Comparison of ENCODE assay signal across 21 mouse cellular contexts in genomic region chr15:98994957-98995520, GRCm38 (mm10). TPM values are rescaled to one million over a fixed set of nuclear protein-coding genes. Genes with fewer than 3 reads are reported as not detected.
"Had no signal": no experiment of that assay in that cellular context is flagged by ENCODE, and none has a peak within 500 bp of the region (broad histone marks: within the 10 kb centered on the region; RNA-seq: fewer than 3 reads in every experiment).

No protein-coding gene starts in this region.

- H3K27me3 ChIP-seq: limb, embryonic 15.5 days; midbrain, embryonic 15.5 days had no signal

- H3K9me3 ChIP-seq: limb, embryonic 15.5 days; liver, embryonic 12.5 days; midbrain, embryonic 10.5 days; midbrain, embryonic 15.5 days had no signal

- DNase-seq: kidney, adult 9 months; kidney, postnatal 36 days; layer of hippocampus, adult 9-11 months; layer of hippocampus, postnatal 36 days; lung, embryonic 14.5 days; lung, postnatal 10 days; lung, postnatal 4 days; thymus, postnatal 4 days had no signal

- ATAC-seq: liver, embryonic 12.5 days; midbrain, embryonic 15.5 days had no signal

- H3K4me3 ChIP-seq: limb, embryonic 15.5 days; liver, embryonic 12.5 days; midbrain, embryonic 10.5 days; midbrain, embryonic 15.5 days had no signal

- H3K4me2 ChIP-seq: limb, embryonic 15.5 days; lung, embryonic 14.5 days had no signal

- H3K36me3 ChIP-seq: limb, embryonic 15.5 days; liver, embryonic 12.5 days; midbrain, embryonic 10.5 days; midbrain, embryonic 15.5 days had no signal

- H3K9ac ChIP-seq: limb, embryonic 15.5 days; liver, embryonic 12.5 days; lung, embryonic 14.5 days; midbrain, embryonic 15.5 days had no signal

- H3K27ac ChIP-seq: kidney, postnatal 0 days; limb, embryonic 15.5 days; liver, embryonic 12.5 days; midbrain, embryonic 10.5 days; stomach, postnatal 0 days had no signal

RNA-seq across cellular contexts. Expression of gene Gm49450, which starts 41.7 kb away (rescaled TPM):
- total RNA-seq: layer of hippocampus, adult 18-20 months; layer of hippocampus, postnatal 36 days; left cerebral cortex, adult 8-10 months; left cerebral cortex, postnatal 25 days had no signal
- polyA plus RNA-seq: kidney, postnatal 0 days; limb, embryonic 11.5 days; limb, embryonic 15.5 days; liver, embryonic 12.5 days; liver, embryonic 16.5 days; lung, embryonic 14.5 days; midbrain, embryonic 10.5 days; midbrain, embryonic 15.5 days; neural tube, embryonic 14.5 days; stomach, postnatal 0 days had no signal

RNA-seq across cellular contexts. Expression of gene Prph, which starts 59.9 kb away (rescaled TPM):
- total RNA-seq: megakaryocyte, adult 5-6 weeks had no signal
